18 mouse cellular contexts compared by ENCODE assay signal in the genomic region with DNA sequence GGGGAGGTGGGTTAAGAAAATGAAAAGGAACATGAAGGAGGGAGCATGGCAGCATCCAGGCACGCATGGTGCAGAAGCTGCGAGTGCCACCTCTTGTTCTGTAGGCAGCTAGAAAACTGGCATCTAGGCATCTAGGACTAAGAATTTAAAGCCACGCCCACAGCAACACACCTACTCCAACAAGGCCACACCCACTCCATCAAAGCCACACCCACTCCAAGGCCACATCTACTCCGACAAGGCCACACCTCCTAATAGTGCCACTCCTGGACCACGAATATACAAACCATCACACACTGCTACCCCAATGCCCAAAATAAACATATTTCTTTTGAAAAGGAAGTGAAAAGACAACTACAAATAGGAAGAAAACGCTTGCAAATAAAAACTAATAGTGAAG.
DNase-seq lines count a peak whose midpoint lies in the region; ATAC-seq and TF ChIP-seq lines count a peak whose summit lies in the region.
"Had no signal": no experiment of that assay in that cellular context is flagged by ENCODE, and none has a peak within 500 bp of the region (broad histone marks: within the 10 kb centered on the region; RNA-seq: fewer than 3 reads in every experiment).

No protein-coding gene starts in this region.

- H3K9ac ChIP-seq in MEL (ENCODE audit: control insufficient read depth, low read depth, low read length, poor library complexity, severe bottlenecking) = no peak overlapping the region
- no peak overlapping the region for H3K9ac ChIP-seq in kidney, embryonic 16.5 days (replicated peaks; ENCODE audit: low read length)
- H3K9ac ChIP-seq: embryonic facial prominence, embryonic 15.5 days; heart, embryonic 13.5 days; limb, embryonic 12.5 days; midbrain, embryonic 15.5 days had no signal

- no peak for TF ChIP-seq EP300 in MEL (IDR thresholded peaks at IDR 0.05; ENCODE audit: low read depth in 1 of 2, low read length in 2 of 2)

- TF ChIP-seq POLR2A in MEL (IDR thresholded peaks at IDR 0.05; ENCODE audit: control insufficient read depth in 1 of 2, insufficient read depth in 1 of 2, low read depth in 1 of 2, low read length in 2 of 2, poor library complexity in 1 of 2) = no peak

- peaks cover 3 to 6% of the 10 kb centered on the region in 2 experiments; a peak in 3 of 4 replicates for H3K4me1 ChIP-seq in MEL (ENCODE audit: control insufficient read depth in 1 of 2, insufficient read depth in 2 of 2, low read length in 2 of 2)
- H3K4me1 ChIP-seq in kidney, embryonic 16.5 days (ENCODE audit: insufficient read depth, low read length) = peaks cover 17% of the 10 kb centered on the region

- H3K79me2 ChIP-seq in MEL (ENCODE audit: control insufficient read depth, insufficient read depth, low read length, poor library complexity) = no peaks in the 10 kb centered on the region

- H3K27me3 ChIP-seq in MEL (ENCODE audit: control insufficient read depth in 1 of 2, insufficient read depth in 2 of 2, low read length in 2 of 2) = no peaks in the 10 kb centered on the region
- no peaks in the 10 kb centered on the region for H3K27me3 ChIP-seq in kidney, embryonic 16.5 days (ENCODE audit: insufficient read depth, low read length)
- H3K27me3 ChIP-seq: embryonic facial prominence, embryonic 15.5 days; heart, embryonic 13.5 days; limb, embryonic 12.5 days; midbrain, embryonic 15.5 days had no signal

- no peaks in the 10 kb centered on the region for H3K9me3 ChIP-seq in MEL (replicated peaks; ENCODE audit: insufficient read depth, low read length)
- no peaks in the 10 kb centered on the region for H3K9me3 ChIP-seq in kidney, embryonic 16.5 days (ENCODE audit: low read length)
- H3K9me3 ChIP-seq: embryonic facial prominence, embryonic 15.5 days; heart, embryonic 13.5 days; limb, embryonic 12.5 days; midbrain, embryonic 15.5 days had no signal

- TF ChIP-seq CTCF in MEL (IDR thresholded peaks at IDR 0.05 in 2 of 3, conservative IDR thresholded peaks at IDR 0.05 in 1 of 3; ENCODE audit: control insufficient read depth in 1 of 3, insufficient read depth in 1 of 3, low read depth in 2 of 3, low read length in 3 of 3, poor library complexity in 1 of 3, severe bottlenecking in 1 of 3) = no peak

- ATAC-seq in kidney, embryonic 16.5 days (ENCODE audit: low FRiP score, low TSS enrichment) = no peak
- ATAC-seq: forebrain, embryonic 16.5 days; intestine, embryonic 16.5 days; midbrain, embryonic 15.5 days had no signal

- no peak for TF ChIP-seq RAD21 in MEL (IDR thresholded peaks at IDR 0.05; ENCODE audit: low read depth, low read length)

- WGBS in kidney, embryonic 16.5 days = 74% methylated on average over 6 of the region's 6 CpGs

- H3K36me3 ChIP-seq in MEL (ENCODE audit: control insufficient read depth in 1 of 2, insufficient read depth in 2 of 2, low read length in 2 of 2) = peaks cover 0 to 3% of the 10 kb centered on the region in 2 experiments; a peak in 1 of 4 replicates
- H3K36me3 ChIP-seq in kidney, embryonic 16.5 days (ENCODE audit: insufficient read depth, low read length) = no peaks in the 10 kb centered on the region
- H3K36me3 ChIP-seq: embryonic facial prominence, embryonic 15.5 days; heart, embryonic 13.5 days; limb, embryonic 12.5 days; midbrain, embryonic 15.5 days had no signal

- H3K4me3 ChIP-seq in MEL (ENCODE audit: control insufficient read depth in 1 of 2, insufficient read depth in 1 of 2, low read depth in 2 of 2, low read length in 2 of 2) = no peak overlapping the region
- H3K4me3 ChIP-seq in kidney, embryonic 16.5 days (ENCODE audit: low read length) = no peak overlapping the region
- H3K4me3 ChIP-seq: embryonic facial prominence, embryonic 15.5 days; heart, embryonic 13.5 days; limb, embryonic 12.5 days; midbrain, embryonic 15.5 days had no signal

- peak; percentile 68 to 73 for DNase-seq in B cell, adult 2 months
- peak; percentile 73 for DNase-seq in MEL (ENCODE audit: low read depth, low spot score)
- DNase-seq in induced T-regulatory cell, adult 2 months (ENCODE audit: low read depth) = peak; percentile 72
- peak; percentile 21 for DNase-seq in spleen, adult 12 weeks (ENCODE audit: low spot score)
- no peak for DNase-seq in kidney, postnatal 14 days
- DNase-seq in retina, postnatal 1 day = no peak
- no peak for DNase-seq in embryo, embryonic 9.5 days (ENCODE audit: extremely low spot score)
- DNase-seq: cerebellum, adult 18-20 months; gastrocnemius, postnatal 14 days; kidney, postnatal 36 days; layer of hippocampus, postnatal 36 days had no signal

- no peak overlapping the region for H3K27ac ChIP-seq in MEL (ENCODE audit: control insufficient read depth, low read depth, low read length)
- H3K27ac ChIP-seq in kidney, embryonic 16.5 days (ENCODE audit: low read length) = no peak overlapping the region
- H3K27ac ChIP-seq: embryonic facial prominence, embryonic 15.5 days; heart, embryonic 13.5 days; limb, embryonic 12.5 days; midbrain, embryonic 15.5 days had no signal

- H3K4me2 ChIP-seq in kidney, embryonic 16.5 days (replicated peaks; ENCODE audit: low read depth, low read length) = no peak overlapping the region
- H3K4me2 ChIP-seq: embryonic facial prominence, embryonic 15.5 days; heart, embryonic 13.5 days; limb, embryonic 12.5 days; midbrain, embryonic 15.5 days had no signal

TF ChIP-seq in MEL, 35 proteins besides CTCF, POLR2A, EP300 and RAD21:
- no peak for TF ChIP-seq CHD1 (IDR thresholded peaks at IDR 0.05; ENCODE audit: low read depth, low read length)
- TF ChIP-seq KAT2A (conservative IDR thresholded peaks at IDR 0.05; ENCODE audit: low read depth, low read length) = no peak
- no peak for TF ChIP-seq CHD2 (IDR thresholded peaks at IDR 0.05; ENCODE audit: low read length)
- TF ChIP-seq JUND (IDR thresholded peaks at IDR 0.05; ENCODE audit: low read depth, low read length) = no peak
- no peak for TF ChIP-seq MAX (IDR thresholded peaks at IDR 0.05; ENCODE audit: low read length)
- TF ChIP-seq TBP (IDR thresholded peaks at IDR 0.05; ENCODE audit: low read depth, low read length) = no peak
- TF ChIP-seq BHLHE40 (IDR thresholded peaks at IDR 0.05; ENCODE audit: borderline replicate concordance, low read depth, low read length) = no peak
- TF ChIP-seq UBTF (IDR thresholded peaks at IDR 0.05; ENCODE audit: borderline replicate concordance, insufficient read depth, low read depth, low read length) = no peak
- no peak for TF ChIP-seq NRF1 (IDR thresholded peaks at IDR 0.05; ENCODE audit: insufficient read depth, low read depth, low read length, poor library complexity, severe bottlenecking)
- TF ChIP-seq GABPA (IDR thresholded peaks at IDR 0.05; ENCODE audit: low read depth, low read length) = no peak
- TF ChIP-seq ELF1 (IDR thresholded peaks at IDR 0.05; ENCODE audit: low read depth, low read length) = no peak

Comparison
In these comparisons a context has a peak if more than half of its experiments do, and no peak if none do; other contexts are left out.
1. DNase-seq: peak in B cell, adult 2 months (2 of 2), MEL (single experiment), induced T-regulatory cell, adult 2 months (single experiment) and spleen, adult 12 weeks (single experiment); none in kidney, postnatal 14 days (single experiment), retina, postnatal 1 day (single experiment) and embryo, embryonic 9.5 days (single experiment).